Mouse (Mus musculus): ENCODE data around the gene Gm572. TPM values are rescaled to one million over a fixed set of nuclear protein-coding genes. Genes with fewer than 3 reads are reported as not detected.
A peak's percentile ranks its signal among the peaks of the same experiment; 100 is the strongest.

Gene Gm572
- total RNA-seq, 2 experiments from 2014 or later: 4.1 to 4.9 TPM

- peak; percentile 46 for DNase-seq
These were observed 17.1 kb upstream of the Gm572 start for GRCm38 (mm10) chr4:148625756-148626622.

- peak; percentile 99 for DNase-seq
These were observed 16.4 kb upstream of the Gm572 start, which contains the start of gene Tardbp for GRCm38 (mm10) chr4:148626623-148627185. Gene Tardbp (minus strand): TSS chr4:148627019.

GRCm38 (mm10) chr4:148627246-148627645, 15.9 kb upstream of the Gm572 start:
- DNase-seq: no peak

- no peak for DNase-seq
These were observed 11.0 kb upstream of the Gm572 start for GRCm38 (mm10) chr4:148632013-148632692.

GRCm38 (mm10) chr4:148633395-148634061, 9.6 kb upstream of the Gm572 start:
- DNase-seq: no peak

GRCm38 (mm10) chr4:148635309-148635708, 7.8 kb upstream of the Gm572 start:
- no peak for DNase-seq

GRCm38 (mm10) chr4:148638302-148638701, 4.8 kb upstream of the Gm572 start:
- DNase-seq: no peak

- DNase-seq: no peak
These were observed 3.7 kb upstream of the Gm572 start for GRCm38 (mm10) chr4:148639455-148639854.

- DNase-seq: no peak
These were observed 2.0 kb upstream of the Gm572 start for GRCm38 (mm10) chr4:148641121-148641520.

- peak; percentile 77 for DNase-seq
These were observed 1.0 kb downstream of the Gm572 start for GRCm38 (mm10) chr4:148644157-148644511.

- DNase-seq: no peak
These were observed 1.8 kb downstream of the Gm572 start for GRCm38 (mm10) chr4:148644926-148645325.

- DNase-seq: peak; percentile 81
These were observed 3.5 kb downstream of the Gm572 start for GRCm38 (mm10) chr4:148646616-148647015.

- no peak for DNase-seq
These were observed 6.2 kb downstream of the Gm572 start for GRCm38 (mm10) chr4:148649309-148649708.

- DNase-seq: peak; percentile 29
These were observed 7.9 kb downstream of the Gm572 start for GRCm38 (mm10) chr4:148651045-148651444.

GRCm38 (mm10) chr4:148654701-148655398, 11.7 kb downstream of the Gm572 start:
- DNase-seq: peak; percentile 44

- no peak for DNase-seq
These were observed 13.7 kb downstream of the Gm572 start for GRCm38 (mm10) chr4:148656691-148657258.

- DNase-seq: no peak
These were observed 14.7 kb downstream of the Gm572 start for GRCm38 (mm10) chr4:148657776-148658175.

- DNase-seq: no peak
These were observed 17.1 kb downstream of the Gm572 start for GRCm38 (mm10) chr4:148660174-148660573.

- peak; percentile 89 for DNase-seq
These were observed 19.2 kb downstream of the Gm572 start for GRCm38 (mm10) chr4:148662168-148662965.

GRCm38 (mm10) chr4:148663326-148663725, 20.2 kb downstream of the Gm572 start:
- no peak for DNase-seq

GRCm38 (mm10) chr4:148664021-148664420, 20.9 kb downstream of the Gm572 start:
- no peak for DNase-seq
